Mouse (Mus musculus) forebrain, embryonic 11.5 days (tissue): ENCODE results near the gene Slc16a8. TPM values are rescaled to one million over a fixed set of nuclear protein-coding genes. Genes with fewer than 3 reads are reported as not detected.

Experiments
- ATAC-seq: fragments of 200-750 bp; cut with Nextera tagmentation; replicated peaks from 2 replicates; pipeline ENCODE4 v1.8.0; 2017; ENCODE audit warnings: moderate TSS enrichment; ENCODE audit not compliant: low FRiP score
- DNase-seq: peaks from one replicate; pipeline ENCODE4 v3.0.0-alpha.2; 2017; ENCODE audit warnings: low spot score
- H3K27ac ChIP-seq: fragments of 300-500 bp; sonication (generic); 2 replicates; pipeline ENCODE4 v1.5.1; 2014; ENCODE audit warnings: low read depth, low read length
- H3K27me3 ChIP-seq: fragments of 300-500 bp; sonication (generic); 2 replicates; pipeline ENCODE4 v1.6.1; 2014; ENCODE audit warnings: mild to moderate bottlenecking, low read length, mixed read lengths; ENCODE audit not compliant: control insufficient read depth, insufficient read depth
- H3K36me3 ChIP-seq: fragments of 300-500 bp; sonication (generic); 2 replicates; pipeline ENCODE4 v1.6.1; 2014; ENCODE audit warnings: mild to moderate bottlenecking, low read length, moderate library complexity, mixed read lengths; ENCODE audit not compliant: control insufficient read depth, insufficient read depth
- H3K4me1 ChIP-seq: fragments of 300-500 bp; sonication (generic); replicated peaks from 2 replicates; pipeline ENCODE4 v1.6.1; 2014; ENCODE audit warnings: low read length, mixed read lengths; ENCODE audit not compliant: control insufficient read depth, insufficient read depth
- H3K4me2 ChIP-seq: fragments of 300-500 bp; sonication (generic); 2 replicates; pipeline ENCODE4 v1.6.1; 2014; ENCODE audit warnings: low read depth, mild to moderate bottlenecking, low read length, moderate library complexity, mixed read lengths; ENCODE audit not compliant: severe bottlenecking
- H3K4me3 ChIP-seq: fragments of 300-500 bp; sonication (generic); 2 replicates; pipeline ENCODE4 v1.5.1; 2014; ENCODE audit warnings: low read depth, low read length
- H3K9ac ChIP-seq: fragments of 300-500 bp; sonication (generic); 2 replicates; pipeline ENCODE4 v1.6.1; 2014; ENCODE audit warnings: low read length
- H3K9me3 ChIP-seq: fragments of 300-500 bp; sonication (generic); 2 replicates; pipeline ENCODE4 v1.6.1; 2016; ENCODE audit warnings: low read length, mixed read lengths; ENCODE audit not compliant: control insufficient read depth
- WGBS: fragments of 180-500 bp; shearing (Covaris S2); extraction: QIAGEN DNeasy Blood & Tissue Kit; methylation state at CpG from one replicate; pipeline ENCODE4 v1.1.7; 2014; 5-methylcytosine and 5-hydroxymethylcytosine counted together
- polyA plus RNA-seq: library from polyadenylated mRNA; unstranded; fragments of >200 nt; fragmentation: Nextera tagmentation; extraction: Ambion mirVana; gene quantifications from 2 replicates; pipeline ENCODE4 v1.2.1, GENCODE M21; 2014

The Slc16a8 gene
- polyA plus RNA-seq, 1 experiment from 2014 or later: not detected

- DNase-seq (peak; percentile 74), ATAC-seq (peak; percentile 77)
- H3K4me3 ChIP-seq: no peak overlapping the region
- H3K27me3 ChIP-seq: no peaks in the 10 kb centered on the region
- no peaks in the 10 kb centered on the region for H3K36me3 ChIP-seq
- 0 out of 2 replicates have a peak overlapping the region, but pooled peaks have one; percentile 8 for H3K4me2 ChIP-seq
- 19% methylated on average over 13 of the region's 13 CpGs for WGBS
- H3K27ac ChIP-seq: peak overlapping the region; percentile 74
- no peaks in the 10 kb centered on the region for H3K9me3 ChIP-seq
- peaks cover 14% of the 10 kb centered on the region for H3K4me1 ChIP-seq
- peak overlapping the region; percentile 50; the same call in 1 of the 2 replicates for H3K9ac ChIP-seq
Observed at GRCm38 (mm10) chr15:79201491-79202150, 52.9 kb downstream of the Slc16a8 start.

Other genes with a start within 250 kb of the Slc16a8 start
- gene H1f0, start 226.3 kb downstream of the Slc16a8 start, polyA plus RNA-seq: 349 and 396 TPM in 2 replicates
- not detected in 2 replicates for gene Galr3, start 212.9 kb downstream of the Slc16a8 start, polyA plus RNA-seq
- gene Ankrd54, start 191.9 kb downstream of the Slc16a8 start, polyA plus RNA-seq: 61.6 and 67.1 TPM in 2 replicates
- 245 and 254 TPM in 2 replicates for gene Eif3l, start 179.6 kb downstream of the Slc16a8 start, polyA plus RNA-seq
- 6.3 and 7.6 TPM in 2 replicates for gene Micall1, start 145.9 kb downstream of the Slc16a8 start, polyA plus RNA-seq
- gene Polr2f, start 113.8 kb downstream of the Slc16a8 start, polyA plus RNA-seq: 378 and 386 TPM in 2 replicates
- gene 1700088E04Rik, start 113.5 kb downstream of the Slc16a8 start, polyA plus RNA-seq: 9.3 and 10.6 TPM in 2 replicates
- 1.3 and 1.4 TPM in 2 replicates for gene Sox10, start 89.5 kb downstream of the Slc16a8 start, polyA plus RNA-seq
- 29.0 and 32.4 TPM in 2 replicates for gene Pick1, start 25.6 kb downstream of the Slc16a8 start, polyA plus RNA-seq
- 0.31 and 0.41 TPM in 2 replicates for gene Gm49486, start 25.4 kb downstream of the Slc16a8 start, polyA plus RNA-seq
- gene Baiap2l2, start 30.8 kb upstream of the Slc16a8 start, polyA plus RNA-seq: 1.3 and 4.2 TPM in 2 replicates
- 20.8 and 22.3 TPM in 2 replicates for gene Pla2g6, start 73.6 kb upstream of the Slc16a8 start, polyA plus RNA-seq
- gene Maff, start 91.9 kb upstream of the Slc16a8 start, polyA plus RNA-seq: 1.5 TPM in 2 replicates
- 52.3 and 55.2 TPM in 2 replicates for gene Tmem184b, start 148.8 kb upstream of the Slc16a8 start, polyA plus RNA-seq
- gene Csnk1e, start 200.8 kb upstream of the Slc16a8 start, polyA plus RNA-seq: 209 and 213 TPM in 2 replicates